Mouse (Mus musculus) embryonic fibroblast, embryonic 13.5 days (primary cell): ENCODE measurements around the gene Ccl17.

Experiments used
- CTCF ChIP-seq: IDR thresholded peaks from 2 replicates; pipeline ENCODE4 v1.5.1; 2011; ENCODE audit warnings: mild to moderate bottlenecking, control low read depth, low read length, moderate library complexity, borderline replicate concordance; ENCODE audit not compliant: insufficient read depth
- POLR2A ChIP-seq: IDR thresholded peaks from 2 replicates; pipeline ENCODE4 v1.6.1; 2011; ENCODE audit warnings: low read depth, mild to moderate bottlenecking, control low read depth, low read length, moderate library complexity

GRCm38 (mm10) chr8:94781838-94782235, 28.4 kb upstream of the Ccl17 start:
- TF ChIP-seq CTCF (no peak), POLR2A (peak; percentile 24; the same call in 1 of the 2 replicates)
